Mouse (Mus musculus) E14TG2a.4 (cell line): Measurements from ENCODE around the gene Pak6.
"Not testable (repeated sequence)": the region's sequence is repeated elsewhere in the genome, so short reads cannot be mapped to it uniquely, and the experiment has no call there.

Source experiments
- H3K27me3 ChIP-seq: 2 replicates; pipeline ENCODE4 v1.6.1; 2014; ENCODE audit warnings: low read length, control low read depth; ENCODE audit not compliant: insufficient read depth
- H3K36me3 ChIP-seq: 2 replicates; pipeline ENCODE4 v1.6.1; 2014; ENCODE audit warnings: low read length, control low read depth; ENCODE audit not compliant: insufficient read depth
- H3K4me1 ChIP-seq: replicated peaks from 2 replicates; pipeline ENCODE4 v1.6.1; 2014; ENCODE audit warnings: low read depth, low read length, control low read depth
- H3K4me3 ChIP-seq: replicated peaks from 2 replicates; pipeline ENCODE4 v1.5.1; 2014; ENCODE audit warnings: mild to moderate bottlenecking, low read length
- H3K9me3 ChIP-seq: 2 replicates; pipeline ENCODE4 v1.6.1; 2014; ENCODE audit warnings: low read length, control low read depth
- CTCF ChIP-seq: conservative IDR thresholded peaks from 2 replicates; pipeline ENCODE4 v1.5.1; 2014; ENCODE audit warnings: low read length
- NANOG ChIP-seq: IDR thresholded peaks from 2 replicates; pipeline ENCODE4 v1.6.1; 2014; ENCODE audit warnings: borderline replicate concordance, low read length, mixed read lengths
- POU5F1 ChIP-seq: IDR thresholded peaks from 2 replicates; pipeline ENCODE4 v1.6.1; 2014; ENCODE audit warnings: low read length, borderline replicate concordance

Pak6 gene

DNA sequence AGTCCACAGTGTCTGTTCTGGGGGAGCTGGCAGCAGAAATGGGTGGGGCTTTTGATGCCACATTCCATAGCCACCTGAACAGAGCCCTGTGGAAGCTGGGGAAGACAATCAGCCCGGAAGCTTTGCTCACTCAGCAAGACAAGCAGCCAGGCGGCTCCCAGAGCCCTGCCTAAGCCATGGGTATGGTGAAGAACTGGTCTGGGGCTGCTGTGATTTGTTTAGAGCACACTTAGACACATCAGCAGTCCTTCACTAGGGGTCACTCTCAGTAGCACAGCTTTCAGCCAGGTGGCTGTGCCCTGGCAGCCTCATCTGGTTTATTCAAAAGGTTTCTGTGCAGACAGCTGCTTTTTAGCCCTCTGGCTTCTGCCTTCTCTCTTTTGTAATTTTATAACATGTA is 22.0 kb upstream of the Pak6 start:
- Histone ChIP-seq H3K27me3 (no peaks in the 10 kb centered on the region), H3K4me1 (peaks cover 72% of the 10 kb centered on the region), H3K36me3 (peaks cover 72% of the 10 kb centered on the region), H3K4me3 (no peak overlapping the region), H3K9me3 (0 out of 2 replicates have a peak, but pooled peaks cover 3% of the 10 kb centered on the region)
- TF ChIP-seq POU5F1: no peak
- peak; percentile 73; the same call in 1 of the 2 replicates for TF ChIP-seq NANOG

DNA sequence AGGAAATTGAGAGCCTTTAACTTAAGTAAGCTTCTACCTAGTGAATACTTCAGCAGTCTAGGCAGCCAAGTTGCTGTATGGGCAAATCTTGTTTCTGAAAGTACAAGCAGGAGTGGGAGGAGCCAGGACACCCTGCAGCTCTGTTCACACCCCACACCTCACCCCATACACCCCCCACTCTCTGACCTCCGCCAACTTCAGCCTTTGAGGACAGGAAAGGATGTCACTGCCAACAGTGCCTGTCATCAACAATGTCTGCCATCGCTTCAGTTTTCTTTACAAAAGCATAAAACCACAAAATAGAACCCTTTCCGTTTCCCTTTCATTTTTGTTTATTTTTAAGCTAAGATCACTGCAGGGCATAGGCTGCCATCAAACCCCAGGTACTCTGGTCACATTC is 20.7 kb upstream of the Pak6 start:
- peaks cover 59% of the 10 kb centered on the region for H3K4me1 ChIP-seq
- no peak overlapping the region for H3K4me3 ChIP-seq
- peaks cover 59% of the 10 kb centered on the region for H3K36me3 ChIP-seq
- H3K27me3 ChIP-seq: no peaks in the 10 kb centered on the region
- TF ChIP-seq NANOG: no peak
- TF ChIP-seq CTCF: no peak
- TF ChIP-seq POU5F1: no peak
- 0 out of 2 replicates have a peak, but pooled peaks cover 5% of the 10 kb centered on the region for H3K9me3 ChIP-seq

- H3K27me3 ChIP-seq: no peaks in the 10 kb centered on the region
- peaks cover 57% of the 10 kb centered on the region for H3K36me3 ChIP-seq
- 0 out of 2 replicates have a peak, but pooled peaks cover 5% of the 10 kb centered on the region for H3K9me3 ChIP-seq
- no peak overlapping the region for H3K4me3 ChIP-seq
- TF ChIP-seq CTCF (no peak), NANOG (no peak), POU5F1 (no peak)
- peaks cover 55% of the 10 kb centered on the region for H3K4me1 ChIP-seq
Measured at GRCm38 (mm10) chr2:118642942-118643341, 20.2 kb upstream of the Pak6 start.

GRCm38 (mm10) chr2:118646665-118647064 is 16.4 kb upstream of the Pak6 start:
- H3K4me1 ChIP-seq: peaks cover 26% of the 10 kb centered on the region
- H3K9me3 ChIP-seq: 0 out of 2 replicates have a peak, but pooled peaks cover 5% of the 10 kb centered on the region
- H3K4me3 ChIP-seq: no peak overlapping the region
- H3K36me3 ChIP-seq: peaks cover 21% of the 10 kb centered on the region
- TF ChIP-seq POU5F1: no peak
- no peaks in the 10 kb centered on the region; the same call in 1 of the 2 replicates for H3K27me3 ChIP-seq

GRCm38 (mm10) chr2:118650697-118651096 is 12.4 kb upstream of the Pak6 start:
- peaks cover 36% of the 10 kb centered on the region for H3K4me1 ChIP-seq
- not testable (repeated sequence) for H3K36me3 ChIP-seq, H3K9me3 ChIP-seq, H3K4me3 ChIP-seq, H3K27me3 ChIP-seq

- H3K4me1 ChIP-seq: peaks cover 72% of the 10 kb centered on the region
- no peaks in the 10 kb centered on the region for H3K27me3 ChIP-seq
- no peaks in the 10 kb centered on the region for H3K9me3 ChIP-seq
- no peaks in the 10 kb centered on the region for H3K36me3 ChIP-seq
- no peak overlapping the region for H3K4me3 ChIP-seq
- TF ChIP-seq NANOG: no peak
- no peak for TF ChIP-seq POU5F1
- no peak for TF ChIP-seq CTCF
Measured at GRCm38 (mm10) chr2:118656688-118657281, 6.3 kb upstream of the Pak6 start.

DNA sequence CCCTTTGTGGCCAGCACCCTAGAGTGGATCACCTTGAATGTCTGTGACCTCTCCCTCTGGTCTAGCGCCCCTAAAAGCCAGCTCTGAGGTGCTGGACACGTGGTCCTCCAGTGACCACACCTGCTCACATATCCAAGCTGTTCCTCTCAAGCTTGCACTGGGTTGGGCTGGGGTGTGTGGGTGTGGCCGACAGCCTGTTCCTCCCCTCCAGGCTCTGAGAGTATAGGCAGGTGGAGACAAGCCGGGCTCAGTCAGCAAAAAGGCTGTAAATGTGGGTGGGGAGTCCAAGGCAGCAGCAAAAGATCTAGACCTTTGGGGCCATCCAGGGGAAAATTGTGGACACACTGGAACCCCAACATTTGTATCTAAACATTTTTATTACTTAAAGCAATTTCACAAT is 4.6 kb upstream of the Pak6 start:
- no peak overlapping the region for H3K4me3 ChIP-seq
- no peaks in the 10 kb centered on the region for H3K36me3 ChIP-seq
- TF ChIP-seq CTCF (no peak), NANOG (no peak), POU5F1 (no peak)
- H3K27me3 ChIP-seq: 0 out of 2 replicates have a peak, but pooled peaks cover 3% of the 10 kb centered on the region
- H3K4me1 ChIP-seq: peaks cover 74% of the 10 kb centered on the region
- no peaks in the 10 kb centered on the region for H3K9me3 ChIP-seq

- TF ChIP-seq NANOG (no peak), CTCF (no peak), POU5F1 (no peak)
- Histone ChIP-seq H3K4me3 (peak overlapping the region; percentile 14; the same call in 1 of the 2 replicates), H3K27me3 (peaks cover 8% of the 10 kb centered on the region), H3K4me1 (peaks cover 77% of the 10 kb centered on the region), H3K9me3 (no peaks in the 10 kb centered on the region), H3K36me3 (no peaks in the 10 kb centered on the region)
Measured at GRCm38 (mm10) chr2:118659077-118659476, 4.0 kb upstream of the Pak6 start.

- Histone ChIP-seq H3K4me3 (peak overlapping the region; percentile 14; the same call in 1 of the 2 replicates), H3K9me3 (no peaks in the 10 kb centered on the region), H3K36me3 (no peaks in the 10 kb centered on the region), H3K4me1 (peaks cover 77% of the 10 kb centered on the region), H3K27me3 (peaks cover 13% of the 10 kb centered on the region)
- TF ChIP-seq POU5F1 (no peak), CTCF (no peak)
Measured at GRCm38 (mm10) chr2:118659493-118659892, 3.6 kb upstream of the Pak6 start.

GRCm38 (mm10) chr2:118659998-118660452 is 3.1 kb upstream of the Pak6 start:
- TF ChIP-seq POU5F1: no peak
- no peaks in the 10 kb centered on the region for H3K36me3 ChIP-seq
- peaks cover 14% of the 10 kb centered on the region for H3K27me3 ChIP-seq
- peak overlapping the region; percentile 41; the same call in 1 of the 2 replicates for H3K4me3 ChIP-seq
- H3K4me1 ChIP-seq: peaks cover 76% of the 10 kb centered on the region
- H3K9me3 ChIP-seq: no peaks in the 10 kb centered on the region
